Mouse (Mus musculus) neural tube, embryonic 12.5 days (tissue): Measurements from ENCODE around the gene Afg3l1. TPM values are rescaled to one million over a fixed set of nuclear protein-coding genes. Genes with fewer than 3 reads are reported as not detected.
"Not testable (repeated sequence)": the region's sequence is repeated elsewhere in the genome, so short reads cannot be mapped to it uniquely, and the experiment has no call there.

Experiments
- ATAC-seq: fragments of 200-750 bp; cut with Nextera tagmentation; 2 replicates; pipeline ENCODE4 v1.8.0; 2017; ENCODE audit warnings: low read depth, mild to moderate bottlenecking, moderate TSS enrichment, moderate library complexity; ENCODE audit not compliant: low FRiP score
- H3K27ac ChIP-seq: fragments of 300-500 bp; sonication (generic); 2 replicates; pipeline ENCODE4 v1.5.1; 2016
- H3K27me3 ChIP-seq: fragments of 300-500 bp; sonication (generic); replicated peaks from 2 replicates; pipeline ENCODE4 v1.6.1; 2016; ENCODE audit warnings: mild to moderate bottlenecking
- H3K36me3 ChIP-seq: fragments of 300-500 bp; sonication (generic); 2 replicates; pipeline ENCODE4 v1.6.1; 2016; ENCODE audit warnings: mild to moderate bottlenecking
- H3K4me1 ChIP-seq: fragments of 300-500 bp; sonication (generic); 2 replicates; pipeline ENCODE4 v1.6.1; 2016
- H3K4me2 ChIP-seq: fragments of 300-500 bp; sonication (generic); replicated peaks from 2 replicates; pipeline ENCODE4 v1.6.1; 2016; ENCODE audit warnings: mild to moderate bottlenecking
- H3K4me3 ChIP-seq: fragments of 300-500 bp; sonication (generic); 2 replicates; pipeline ENCODE4 v1.5.1; 2016
- H3K9ac ChIP-seq: fragments of 300-500 bp; sonication (generic); 2 replicates; pipeline ENCODE4 v1.6.1; 2016; ENCODE audit warnings: mild to moderate bottlenecking
- H3K9me3 ChIP-seq: fragments of 300-500 bp; sonication (generic); 2 replicates; pipeline ENCODE4 v1.6.1; 2016; ENCODE audit warnings: mild to moderate bottlenecking
- WGBS: fragments of 180-500 bp; shearing (Covaris S2); methylation state at CpG from one replicate; pipeline ENCODE4 v1.1.7; 2016; 5-methylcytosine and 5-hydroxymethylcytosine counted together
- polyA plus RNA-seq: library from polyadenylated mRNA; unstranded; fragments of >200 nt; fragmentation: Nextera tagmentation; extraction: Ambion mirVana; gene quantifications from 2 replicates; pipeline ENCODE4 v1.2.1, GENCODE M21; 2016

Gene Afg3l1
- polyA plus RNA-seq, 1 experiment from 2014 or later = 59.8 TPM

DNA sequence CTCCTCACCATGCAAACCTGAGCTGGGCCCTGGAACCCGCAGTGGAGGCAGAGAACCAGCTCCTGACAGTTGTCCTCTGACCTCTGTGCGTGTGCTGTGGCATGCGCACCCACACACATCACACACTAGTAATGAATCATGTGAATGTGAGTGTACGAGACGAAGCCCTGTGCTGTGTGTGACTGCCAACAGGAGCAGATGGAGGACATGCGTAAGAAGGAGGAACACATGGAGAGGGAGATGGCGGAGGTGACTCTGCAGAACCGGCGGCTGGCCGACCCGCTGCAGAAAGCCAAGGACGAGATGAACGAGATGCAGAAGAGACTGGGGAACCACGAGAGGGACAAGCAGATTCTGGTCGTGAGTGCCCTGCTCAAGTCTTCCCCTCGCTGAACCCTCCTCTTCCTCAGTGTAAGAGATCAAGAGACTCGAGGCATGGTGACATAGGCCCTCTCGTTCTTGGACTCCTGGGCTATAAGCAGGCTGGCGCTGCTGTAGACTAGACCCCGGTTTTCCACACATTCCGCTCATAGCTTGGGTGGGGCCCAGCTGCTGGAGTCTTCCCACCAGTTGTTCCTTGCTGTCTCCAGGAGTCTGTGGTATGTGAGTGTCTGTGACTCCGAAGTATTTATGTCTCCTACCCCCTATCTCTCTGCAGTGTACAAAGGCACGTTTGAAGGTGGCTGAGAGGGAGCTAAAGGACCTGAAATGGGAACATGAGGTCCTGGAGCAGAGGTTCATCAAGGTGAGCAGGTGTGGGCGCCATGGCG is 50.2 kb downstream of the Afg3l1 start:
- no peaks in the 10 kb centered on the region for H3K9me3 ChIP-seq
- H3K4me1 ChIP-seq = no peaks in the 10 kb centered on the region
- ATAC-seq = no peak
- no peak overlapping the region for H3K4me2 ChIP-seq
- H3K36me3 ChIP-seq = peaks cover 98% of the 10 kb centered on the region
- 92% methylated on average over 25 of the region's 25 CpGs for whole genome bisulfite sequencing
- no peaks in the 10 kb centered on the region for H3K27me3 ChIP-seq
- no peak overlapping the region for H3K27ac ChIP-seq
- no peak overlapping the region for H3K9ac ChIP-seq
- no peak overlapping the region for H3K4me3 ChIP-seq

DNA sequence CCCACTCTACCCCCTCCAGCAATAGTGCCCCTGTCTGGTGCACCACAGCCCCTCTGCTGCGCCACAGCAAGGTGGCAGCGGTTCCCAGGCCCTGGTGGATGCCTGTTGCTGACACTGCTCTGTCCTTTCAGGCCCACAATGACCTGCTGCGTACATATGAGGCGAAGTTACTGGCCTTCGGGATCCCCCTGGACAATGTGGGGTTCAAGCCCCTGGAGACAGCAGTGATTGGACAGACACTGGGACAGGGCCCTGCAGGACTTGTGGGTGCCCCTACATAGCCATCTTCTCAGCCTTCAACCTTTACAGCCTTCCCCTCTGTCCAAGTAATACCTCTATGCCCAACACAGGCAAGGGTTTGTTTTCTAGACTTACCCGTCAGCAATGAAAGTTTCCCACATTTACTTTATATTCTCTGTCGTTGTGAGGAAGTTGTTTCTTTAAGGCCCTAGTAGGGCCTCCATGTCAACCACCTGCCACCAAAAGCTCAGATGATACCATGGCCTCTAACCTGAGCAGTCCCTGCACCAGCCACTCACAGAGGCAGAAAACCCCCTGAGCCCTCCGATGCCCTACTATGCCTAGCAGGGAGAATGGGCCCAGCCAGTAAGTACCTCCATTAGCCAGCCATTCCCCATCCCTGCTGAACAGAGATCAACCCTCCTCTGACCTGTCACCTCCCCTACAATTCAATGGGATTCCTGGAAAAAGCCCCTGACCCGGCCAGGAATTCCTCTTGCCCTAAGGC is 58.7 kb downstream of the Afg3l1 start:
- Histone ChIP-seq H3K4me2 (no peak overlapping the region), H3K36me3 (peaks cover 55% of the 10 kb centered on the region), H3K27me3 (peaks cover 12% of the 10 kb centered on the region), H3K27ac (no peak overlapping the region), H3K4me1 (no peaks in the 10 kb centered on the region), H3K4me3 (no peak overlapping the region), H3K9me3 (no peaks in the 10 kb centered on the region), H3K9ac (no peak overlapping the region)
- ATAC-seq = no peak
- WGBS = 87% methylated on average over 9 of the region's 9 CpGs

DNA sequence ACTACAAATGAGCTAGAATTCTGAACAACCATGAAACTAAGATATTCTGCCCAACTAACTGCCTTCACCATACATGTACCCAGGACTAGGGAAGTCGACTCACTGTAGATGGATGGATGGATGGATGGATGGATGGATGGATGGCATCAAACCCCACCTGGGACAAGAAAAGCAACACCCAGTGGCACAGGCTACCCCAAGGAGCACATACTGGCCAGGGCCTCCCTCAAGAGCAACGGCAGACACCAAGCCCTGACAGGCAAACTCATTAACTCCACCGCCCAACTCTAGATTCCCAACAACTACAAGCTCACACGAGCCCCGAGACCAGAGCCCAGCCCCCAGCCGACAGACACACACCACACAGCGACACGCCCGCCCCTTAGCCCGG is 59.3 kb downstream of the Afg3l1 start:
- H3K4me2 ChIP-seq = no peak overlapping the region
- no peak for ATAC-seq
- H3K27ac ChIP-seq = no peak overlapping the region
- H3K36me3 ChIP-seq = peaks cover 50% of the 10 kb centered on the region
- no peaks in the 10 kb centered on the region for H3K9me3 ChIP-seq
- H3K9ac ChIP-seq = no peak overlapping the region
- H3K27me3 ChIP-seq = peaks cover 12% of the 10 kb centered on the region
- H3K4me1 ChIP-seq = no peaks in the 10 kb centered on the region
- WGBS = 28% methylated on average over 10 of the region's 10 CpGs
- H3K4me3 ChIP-seq = no peak overlapping the region

DNA sequence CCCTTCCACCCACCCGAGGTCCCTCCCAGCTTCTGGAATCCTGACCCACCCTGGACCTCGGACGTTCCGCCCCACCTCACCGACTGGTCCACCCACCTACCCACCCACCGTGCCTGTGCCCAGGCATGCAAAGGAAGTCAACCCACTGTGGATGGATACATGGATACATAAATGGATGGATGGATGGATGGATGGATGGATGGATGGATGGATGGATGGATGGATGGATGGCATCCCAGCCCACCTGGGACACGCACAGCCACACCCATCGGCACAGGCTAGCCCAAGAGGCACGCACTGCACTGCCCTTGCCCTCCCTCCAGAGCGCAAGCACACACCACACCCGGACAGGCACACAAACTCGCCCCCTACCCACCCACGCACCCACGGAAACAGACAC is 59.9 kb downstream of the Afg3l1 start:
- not testable (repeated sequence) for ATAC-seq, H3K9ac ChIP-seq, H3K4me2 ChIP-seq, H3K4me1 ChIP-seq, H3K9me3 ChIP-seq, H3K4me3 ChIP-seq, H3K27ac ChIP-seq
- WGBS = 84% methylated on average over 7 of the region's 14 CpGs
- peaks cover 43% of the 10 kb centered on the region for H3K36me3 ChIP-seq
- peaks cover 12% of the 10 kb centered on the region for H3K27me3 ChIP-seq

Other genes with a start within 250 kb of the Afg3l1 start
- 3.8 and 4.7 TPM in 2 replicates for gene Spata2l, start 241.7 kb upstream of the Afg3l1 start, polyA plus RNA-seq
- 32.9 and 36.0 TPM in 2 replicates for gene Zfp276, start 223.7 kb upstream of the Afg3l1 start, polyA plus RNA-seq
- gene Vps9d1, start 223.6 kb upstream of the Afg3l1 start, polyA plus RNA-seq = 40.3 and 51.1 TPM in 2 replicates
- gene Fanca, start 159.3 kb upstream of the Afg3l1 start, polyA plus RNA-seq = 22.5 and 24.6 TPM in 2 replicates
- gene Spire2, start 145.2 kb upstream of the Afg3l1 start, polyA plus RNA-seq = 35.6 and 38.3 TPM in 2 replicates
- 225 and 278 TPM in 2 replicates for gene Tcf25, start 104.2 kb upstream of the Afg3l1 start, polyA plus RNA-seq
- gene Mc1r, start 70.8 kb upstream of the Afg3l1 start, polyA plus RNA-seq = 0.10 and 0.18 TPM in 2 replicates
- 1,217 and 1,244 TPM in 2 replicates for gene Tubb3, start 66.5 kb upstream of the Afg3l1 start, polyA plus RNA-seq
- gene Def8, start 54.4 kb upstream of the Afg3l1 start, polyA plus RNA-seq = 43.2 and 45.1 TPM in 2 replicates
- gene Dbndd1, start 37.6 kb downstream of the Afg3l1 start, polyA plus RNA-seq = 55.5 and 56.0 TPM in 2 replicates
- 39.5 and 42.1 TPM in 2 replicates for gene Gas8, start 40.9 kb downstream of the Afg3l1 start, polyA plus RNA-seq
- 12.9 and 14.2 TPM in 2 replicates for gene Rhou, start 176.0 kb downstream of the Afg3l1 start, polyA plus RNA-seq